Mouse (Mus musculus) lung, embryonic 14.5 days (tissue): Measurements from ENCODE around the gene Nkx6-1. TPM values are rescaled to one million over a fixed set of nuclear protein-coding genes. Genes with fewer than 3 reads are reported as not detected.
A peak's percentile ranks its signal among the peaks of the same experiment; 100 is the strongest.

Experiments
- ATAC-seq: fragments of 200-750 bp; cut with Nextera tagmentation; 2 replicates; pipeline ENCODE4 v1.8.0; 2017; ENCODE audit warnings: mild to moderate bottlenecking, moderate TSS enrichment, moderate library complexity; ENCODE audit not compliant: insufficient read depth
- DNase-seq: peaks from one replicate; pipeline ENCODE4 v3.0.0-alpha.2; 2015
- H3K27ac ChIP-seq: fragments of 300-500 bp; sonication (generic); 2 replicates; pipeline ENCODE4 v1.5.1; 2014; ENCODE audit warnings: low read depth, mild to moderate bottlenecking, moderate library complexity
- H3K27me3 ChIP-seq: fragments of 300-500 bp; sonication (generic); 2 replicates; pipeline ENCODE4 v1.6.1; 2014; ENCODE audit warnings: low read length, control low read depth; ENCODE audit not compliant: insufficient read depth
- H3K36me3 ChIP-seq: fragments of 300-500 bp; sonication (generic); 2 replicates; pipeline ENCODE4 v1.6.1; 2014; ENCODE audit warnings: control low read depth; ENCODE audit not compliant: insufficient read depth
- H3K4me1 ChIP-seq: fragments of 300-500 bp; sonication (generic); 2 replicates; pipeline ENCODE4 v1.6.1; 2014; ENCODE audit warnings: antibody characterized with exemption, control low read depth; ENCODE audit not compliant: insufficient read depth
- H3K4me2 ChIP-seq: fragments of 300-500 bp; sonication (generic); 2 replicates; pipeline ENCODE4 v1.6.1; 2014; ENCODE audit warnings: mild to moderate bottlenecking
- H3K4me3 ChIP-seq: fragments of 300-500 bp; sonication (generic); 2 replicates; pipeline ENCODE4 v1.5.1; 2014; ENCODE audit warnings: low read depth, low read length
- H3K9ac ChIP-seq: fragments of 300-500 bp; sonication (generic); 2 replicates; pipeline ENCODE4 v1.6.1; 2014
- H3K9me3 ChIP-seq: fragments of 300-500 bp; sonication (generic); 2 replicates; pipeline ENCODE4 v1.6.1; 2016; ENCODE audit warnings: low read depth, low read length, control low read depth
- CTCF ChIP-seq: IDR thresholded peaks from 2 replicates; pipeline ENCODE4 v1.5.1; 2016; ENCODE audit warnings: antibody characterized with exemption, low read depth
- WGBS: fragments of 180-500 bp; shearing (Covaris S2); extraction: QIAGEN DNeasy Blood & Tissue Kit; methylation state at CpG from one replicate; pipeline ENCODE4 v1.1.7; 2014; 5-methylcytosine and 5-hydroxymethylcytosine counted together
- polyA plus RNA-seq: library from polyadenylated mRNA; unstranded; fragments of >200 nt; fragmentation: Nextera tagmentation; extraction: Ambion mirVana; gene quantifications from 2 replicates; pipeline ENCODE4 v1.2.1, GENCODE M21; 2014

The Nkx6-1 gene
- 0.08 and 0.16 TPM in 2 replicates for polyA plus RNA-seq

- H3K36me3 ChIP-seq: no peaks in the 10 kb centered on the region
- no peak within 1 kb of the TSS for H3K27ac ChIP-seq
- H3K4me2 ChIP-seq: peak within 1 kb of the TSS; percentile 64
- H3K9me3 ChIP-seq: no peaks in the 10 kb centered on the region
- DNase-seq (peak; percentile 96), ATAC-seq (peak; percentile 97)
- WGBS: under 1% methylated on average over 39 of the region's 39 CpGs
- peak within 1 kb of the TSS; percentile 38 for H3K4me3 ChIP-seq
- H3K4me1 ChIP-seq: 0 out of 2 replicates have a peak, but pooled peaks cover 3% of the 10 kb centered on the region
- peaks cover 98% of the 10 kb centered on the region for H3K27me3 ChIP-seq
- TF ChIP-seq CTCF: no peak
- H3K9ac ChIP-seq: peak within 1 kb of the TSS; percentile 16; the same call in 1 of the 2 replicates
Measured at GRCm38 (mm10) chr5:101664945-101665615, at the start of gene Nkx6-1. Gene Nkx6-1, minus strand, starts transcription at chr5:101664996.

- Histone ChIP-seq H3K27me3 (no peaks in the 10 kb centered on the region), H3K4me2 (no peak overlapping the region), H3K9me3 (no peaks in the 10 kb centered on the region), H3K4me3 (no peak overlapping the region), H3K36me3 (no peaks in the 10 kb centered on the region), H3K27ac (no peak overlapping the region), H3K9ac (no peak overlapping the region), H3K4me1 (no peaks in the 10 kb centered on the region)
- DNase-seq: no peak
- no peak for ATAC-seq
- peak; percentile 45 for TF ChIP-seq CTCF
- 73% methylated on average over 6 of the region's 6 CpGs for WGBS
Measured at GRCm38 (mm10) chr5:101713064-101713613, 48.3 kb upstream of the Nkx6-1 start.

- Histone ChIP-seq H3K27me3 (no peaks in the 10 kb centered on the region), H3K4me3 (peak overlapping the region; percentile 8; the same call in 1 of the 2 replicates), H3K9me3 (no peaks in the 10 kb centered on the region), H3K4me2 (peak overlapping the region; percentile 25; the same call in 1 of the 2 replicates), H3K36me3 (no peaks in the 10 kb centered on the region), H3K27ac (no peak overlapping the region), H3K4me1 (no peaks in the 10 kb centered on the region), H3K9ac (no peak overlapping the region)
- no peak for TF ChIP-seq CTCF
- WGBS: 56% methylated on average over 24 of the region's 25 CpGs
- ATAC-seq (peak; percentile 54; the same call in 1 of the 2 replicates), DNase-seq (peak; percentile 31)
Measured at GRCm38 (mm10) chr5:101703374-101704260, 38.8 kb upstream of the Nkx6-1 start.

- H3K9ac ChIP-seq: no peak overlapping the region
Measured at GRCm38 (mm10) chr5:101702636-101703035, 37.8 kb upstream of the Nkx6-1 start.

GRCm38 (mm10) chr5:101700607-101701006 lies 35.8 kb upstream of the Nkx6-1 start:
- no peaks in the 10 kb centered on the region for H3K36me3 ChIP-seq
- H3K9ac ChIP-seq: no peak overlapping the region
- TF ChIP-seq CTCF: peak; percentile 66
- H3K4me3 ChIP-seq: no peak overlapping the region
- WGBS: 2% methylated on average over 3 of the region's 3 CpGs
- DNase-seq (peak; percentile 83), ATAC-seq (peak; percentile 31; the same call in 1 of the 2 replicates)
- H3K4me1 ChIP-seq: no peaks in the 10 kb centered on the region
- peak overlapping the region; percentile 27 for H3K4me2 ChIP-seq
- no peaks in the 10 kb centered on the region for H3K9me3 ChIP-seq
- H3K27me3 ChIP-seq: no peaks in the 10 kb centered on the region
- H3K27ac ChIP-seq: no peak overlapping the region

More at GRCm38 (mm10) chr5:101702636-101703035, 37.8 kb upstream of the Nkx6-1 start:
- ATAC-seq (no peak), DNase-seq (no peak)
- H3K4me2 ChIP-seq: no peak overlapping the region
- no peaks in the 10 kb centered on the region for H3K36me3 ChIP-seq
- no peaks in the 10 kb centered on the region for H3K27me3 ChIP-seq
- H3K4me3 ChIP-seq: no peak overlapping the region
- no peak overlapping the region for H3K27ac ChIP-seq
- no peaks in the 10 kb centered on the region for H3K9me3 ChIP-seq
- TF ChIP-seq CTCF: no peak
- H3K4me1 ChIP-seq: no peaks in the 10 kb centered on the region
- 76% methylated on average over 11 of the region's 11 CpGs for WGBS

GRCm38 (mm10) chr5:101688581-101688980 lies 23.8 kb upstream of the Nkx6-1 start:
- DNase-seq: peak; percentile 81
- WGBS: 18% methylated on average over 15 of the region's 15 CpGs
- Histone ChIP-seq H3K4me1 (no peaks in the 10 kb centered on the region), H3K27ac (no peak overlapping the region), H3K27me3 (no peaks in the 10 kb centered on the region), H3K36me3 (no peaks in the 10 kb centered on the region), H3K4me2 (no peak overlapping the region), H3K9me3 (no peaks in the 10 kb centered on the region), H3K9ac (no peak overlapping the region), H3K4me3 (no peak overlapping the region)
- peak; percentile 65; the same call in 1 of the 2 replicates for ATAC-seq
- peak; percentile 73 for TF ChIP-seq CTCF
